Mouse (Mus musculus): ENCODE measurements around the gene Pdcd4.
A peak's percentile ranks its signal among the peaks of the same experiment; 100 is the strongest.
"Not testable (repeated sequence)": the region's sequence is repeated elsewhere in the genome, so short reads cannot be mapped to it uniquely, and the experiment has no call there.

Pdcd4 gene

DNA sequence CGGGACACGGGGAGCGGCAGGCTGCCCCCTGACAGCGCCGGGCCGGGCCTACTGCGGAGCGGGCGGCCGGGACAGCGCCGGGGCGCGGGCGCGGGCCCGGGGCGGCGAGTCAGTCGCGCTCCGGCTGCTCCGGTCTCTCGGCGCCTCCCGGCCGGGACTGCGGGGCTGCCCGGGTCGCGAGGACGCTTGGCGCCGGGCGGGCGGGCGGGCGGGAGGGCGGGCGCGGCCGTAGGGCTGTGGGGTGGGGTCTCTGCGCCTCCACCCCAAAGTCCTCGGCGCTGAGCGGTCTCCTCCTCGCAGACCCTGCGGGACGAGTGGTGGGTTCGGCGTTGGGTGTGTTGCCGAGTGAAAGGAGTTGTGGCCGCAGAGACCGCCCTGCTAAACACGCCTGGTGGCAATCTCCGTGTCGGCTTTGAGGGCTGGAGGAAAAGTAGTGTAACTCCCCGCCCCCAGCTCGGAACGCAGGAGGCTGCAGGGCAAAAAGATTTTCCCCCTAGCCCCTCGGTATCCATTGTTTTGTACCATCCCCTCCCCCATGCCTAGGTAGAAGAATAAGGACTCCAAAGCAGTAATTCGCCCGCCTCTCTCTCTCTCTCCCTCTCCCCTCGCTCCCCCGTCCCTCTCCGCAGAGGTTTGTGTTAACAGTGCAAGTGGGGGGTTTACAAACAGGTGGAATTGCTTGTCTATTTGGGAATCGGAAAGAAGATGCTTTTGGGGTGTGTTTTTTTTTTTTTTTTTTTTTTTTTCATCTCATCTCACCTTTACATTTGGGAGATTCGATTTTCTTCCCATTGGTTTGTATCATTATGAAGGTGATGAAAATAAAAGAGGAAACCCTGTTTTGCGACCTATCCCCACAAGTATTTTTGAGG is 53.4 kb downstream of the Pdcd4 start:
- peak; percentile 21 for DNase-seq (ENCODE audit: low spot score)

- no peak for DNase-seq (ENCODE audit: low spot score)
Measured at GRCm38 (mm10) chr19:53957513-53957912, 65.5 kb downstream of the Pdcd4 start.

- no peak for DNase-seq (ENCODE audit: low spot score)
Measured at GRCm38 (mm10) chr19:53962511-53962910, 70.5 kb downstream of the Pdcd4 start.

DNA sequence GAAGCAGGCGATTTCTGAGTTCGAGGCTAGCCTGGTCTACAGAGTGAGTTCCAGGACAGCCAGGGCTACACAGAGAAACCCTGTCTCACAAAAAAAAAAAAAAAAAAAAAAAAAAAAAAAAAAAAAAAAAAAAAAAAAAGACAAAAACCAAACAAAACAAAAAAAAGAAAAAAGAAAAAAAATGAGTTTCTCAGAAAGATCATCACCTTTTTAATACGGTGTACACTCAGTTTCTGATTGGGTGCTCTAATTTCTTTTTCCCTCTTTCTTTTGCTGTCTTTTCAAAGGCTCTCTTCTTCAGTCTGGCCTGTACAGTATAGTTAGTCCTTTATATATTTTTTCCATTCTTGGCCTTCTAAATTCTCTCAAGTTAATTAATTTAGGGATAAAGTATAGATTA is 72.3 kb downstream of the Pdcd4 start:
- DNase-seq (ENCODE audit: low spot score), result not testable (repeated sequence)

- no peak for DNase-seq (ENCODE audit: low spot score)
Measured at GRCm38 (mm10) chr19:53964910-53965633, 73.0 kb downstream of the Pdcd4 start.

DNA sequence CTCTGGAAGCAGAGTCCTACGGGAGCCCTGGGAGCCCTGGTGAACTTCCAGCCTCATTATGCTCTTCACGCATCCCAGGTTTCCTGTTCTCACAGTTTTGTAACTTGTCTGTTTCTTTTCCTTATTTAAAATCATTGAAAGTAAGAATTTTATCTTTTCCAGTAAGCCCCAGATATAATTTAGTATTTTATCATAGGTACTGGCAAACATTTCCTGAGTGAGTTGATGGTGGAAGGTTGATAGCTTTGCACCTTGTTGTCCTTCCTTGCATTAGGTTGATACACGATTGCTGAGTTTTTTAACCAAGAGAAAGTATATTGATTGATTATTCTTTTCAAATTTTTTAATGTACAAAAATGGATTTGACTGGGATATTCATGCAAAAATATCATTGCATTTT is 77.2 kb downstream of the Pdcd4 start:
- DNase-seq (ENCODE audit: low spot score), result no peak

DNA sequence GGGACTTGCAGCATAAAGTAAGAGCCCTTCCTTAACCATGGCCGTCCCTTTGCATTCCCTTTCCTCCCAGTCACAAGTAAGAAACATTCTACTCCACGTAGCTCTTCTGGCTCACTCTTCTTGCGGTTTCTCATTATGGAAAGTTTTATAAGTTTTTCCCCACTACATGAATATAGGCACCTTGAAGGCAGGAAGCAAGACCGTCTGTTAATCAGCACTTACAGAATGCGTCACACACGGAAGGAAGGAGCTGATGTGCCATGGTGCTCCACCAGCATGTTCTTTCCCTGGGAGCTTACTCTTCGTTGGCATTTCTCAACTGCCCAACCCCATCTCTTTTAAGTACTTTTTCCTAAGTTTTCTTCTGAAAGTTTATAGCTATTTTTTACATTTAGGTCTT is 79.9 kb downstream of the Pdcd4 start:
- no peak for DNase-seq (ENCODE audit: low spot score)

DNA sequence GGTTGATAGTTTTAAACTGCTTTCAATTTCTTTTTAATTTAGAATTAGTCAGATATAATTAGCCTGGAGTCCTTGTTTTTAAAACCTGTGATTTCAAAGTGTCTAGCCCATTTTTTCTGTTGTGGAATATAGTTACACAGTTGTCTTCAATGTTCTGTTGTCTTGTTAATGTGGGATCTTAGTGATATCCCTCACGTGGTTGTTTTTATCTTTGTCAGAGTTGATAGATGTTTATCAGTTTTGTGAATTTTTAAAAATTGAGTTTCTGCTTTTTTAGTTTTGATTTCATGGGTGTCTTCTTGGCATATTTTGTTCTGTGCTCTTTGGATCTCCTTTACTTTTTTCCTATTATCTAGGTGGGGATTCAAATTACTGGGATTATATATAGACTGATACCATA is 81.6 kb downstream of the Pdcd4 start:
- no peak for DNase-seq (ENCODE audit: low spot score)
